Mouse (Mus musculus) intestine, embryonic 14.5 days (tissue): ENCODE data around the gene Grk3. TPM values are rescaled to one million over a fixed set of nuclear protein-coding genes. Genes with fewer than 3 reads are reported as not detected.

ENCODE experiments used
- ATAC-seq: fragments of 200-750 bp; cut with Nextera tagmentation; replicated peaks from 2 replicates; pipeline ENCODE4 v1.8.0; 2017; ENCODE audit warnings: low read depth, moderate number of reproducible peaks, moderate TSS enrichment, moderate library complexity; ENCODE audit not compliant: low FRiP score, low TSS enrichment
- DNase-seq: peaks from one replicate; pipeline ENCODE4 v3.0.0-alpha.2; 2018; ENCODE audit warnings: low spot score
- H3K27ac ChIP-seq: fragments of 300-500 bp; sonication (generic); 2 replicates; pipeline ENCODE4 v1.5.1; 2014; ENCODE audit warnings: low read depth, mild to moderate bottlenecking, control low read depth
- H3K27me3 ChIP-seq: fragments of 300-500 bp; sonication (generic); replicated peaks from 2 replicates; pipeline ENCODE4 v1.6.1; 2014; ENCODE audit warnings: low read length, control low read depth; ENCODE audit not compliant: control insufficient read depth, insufficient read depth
- H3K36me3 ChIP-seq: fragments of 300-500 bp; sonication (generic); 2 replicates; pipeline ENCODE4 v1.6.1; 2014; ENCODE audit warnings: low read length, control low read depth; ENCODE audit not compliant: control insufficient read depth, insufficient read depth
- H3K4me1 ChIP-seq: fragments of 300-500 bp; sonication (generic); replicated peaks from 2 replicates; pipeline ENCODE4 v1.6.1; 2014; ENCODE audit warnings: low read length, control low read depth, mixed read lengths; ENCODE audit not compliant: control insufficient read depth, insufficient read depth
- H3K4me2 ChIP-seq: fragments of 300-500 bp; sonication (generic); 2 replicates; pipeline ENCODE4 v1.6.1; 2014; ENCODE audit warnings: low read length
- H3K4me3 ChIP-seq: fragments of 300-500 bp; sonication (generic); 2 replicates; pipeline ENCODE4 v1.5.1; 2014; ENCODE audit warnings: low read depth, low read length, control low read depth, mixed read lengths
- H3K9ac ChIP-seq: fragments of 300-500 bp; sonication (generic); 2 replicates; pipeline ENCODE4 v1.6.1; 2014; ENCODE audit warnings: mild to moderate bottlenecking, low read length
- H3K9me3 ChIP-seq: fragments of 300-500 bp; sonication (generic); 2 replicates; pipeline ENCODE4 v1.6.1; 2016; ENCODE audit warnings: low read length, control low read depth; ENCODE audit not compliant: control insufficient read depth
- WGBS: fragments of 180-500 bp; shearing (Covaris S2); extraction: QIAGEN DNeasy Blood & Tissue Kit; methylation state at CpG from one replicate; pipeline ENCODE4 v1.1.7; 2014; 5-methylcytosine and 5-hydroxymethylcytosine counted together
- polyA plus RNA-seq: library from polyadenylated mRNA; unstranded; fragments of >200 nt; fragmentation: Nextera tagmentation; extraction: Ambion mirVana; gene quantifications from 2 replicates; pipeline ENCODE4 v1.2.1, GENCODE M21; 2014

Gene Grk3
- polyA plus RNA-seq, 1 experiment from 2014 or later: 15.7 TPM

DNA sequence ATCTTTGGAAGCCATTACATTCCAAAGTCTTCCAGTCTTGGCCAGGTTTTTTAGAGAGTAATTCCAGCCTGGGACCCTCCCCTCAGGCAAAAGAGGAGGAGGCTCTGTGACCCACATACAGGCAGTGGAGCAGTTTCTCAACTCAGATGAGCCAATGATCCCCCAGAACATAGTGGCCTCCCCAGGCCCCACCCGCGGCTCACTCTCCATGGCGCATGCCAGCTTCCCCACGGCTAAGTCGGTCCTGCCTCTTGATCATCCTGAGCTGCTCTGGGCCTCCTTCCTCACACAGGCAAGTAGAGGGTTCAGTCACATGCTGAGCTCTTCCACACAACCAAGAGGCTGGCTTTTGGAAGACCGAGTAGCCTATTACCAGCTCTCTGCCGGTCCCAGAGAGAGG, 126.9 kb downstream of the Grk3 start:
- no peaks in the 10 kb centered on the region for H3K36me3 ChIP-seq
- no peaks in the 10 kb centered on the region for H3K9me3 ChIP-seq
- WGBS: 60% methylated on average over 7 of the region's 7 CpGs
- H3K27ac ChIP-seq: no peak overlapping the region
- no peak overlapping the region for H3K4me2 ChIP-seq
- H3K9ac ChIP-seq: no peak overlapping the region
- no peak for ATAC-seq
- no peak for DNase-seq
- H3K4me1 ChIP-seq: no peaks in the 10 kb centered on the region
- H3K27me3 ChIP-seq: no peaks in the 10 kb centered on the region
- no peak overlapping the region for H3K4me3 ChIP-seq

- Histone ChIP-seq H3K9ac (no peak overlapping the region), H3K27ac (no peak overlapping the region), H3K4me3 (no peak overlapping the region), H3K27me3 (no peaks in the 10 kb centered on the region), H3K4me1 (no peaks in the 10 kb centered on the region), H3K4me2 (no peak overlapping the region), H3K9me3 (no peaks in the 10 kb centered on the region), H3K36me3 (no peaks in the 10 kb centered on the region)
- 75% methylated on average over 17 of the region's 17 CpGs for WGBS
- DNase-seq: no peak
- no peak for ATAC-seq
Measured at GRCm38 (mm10) chr5:112886687-112887491, 128.7 kb downstream of the Grk3 start.

DNA sequence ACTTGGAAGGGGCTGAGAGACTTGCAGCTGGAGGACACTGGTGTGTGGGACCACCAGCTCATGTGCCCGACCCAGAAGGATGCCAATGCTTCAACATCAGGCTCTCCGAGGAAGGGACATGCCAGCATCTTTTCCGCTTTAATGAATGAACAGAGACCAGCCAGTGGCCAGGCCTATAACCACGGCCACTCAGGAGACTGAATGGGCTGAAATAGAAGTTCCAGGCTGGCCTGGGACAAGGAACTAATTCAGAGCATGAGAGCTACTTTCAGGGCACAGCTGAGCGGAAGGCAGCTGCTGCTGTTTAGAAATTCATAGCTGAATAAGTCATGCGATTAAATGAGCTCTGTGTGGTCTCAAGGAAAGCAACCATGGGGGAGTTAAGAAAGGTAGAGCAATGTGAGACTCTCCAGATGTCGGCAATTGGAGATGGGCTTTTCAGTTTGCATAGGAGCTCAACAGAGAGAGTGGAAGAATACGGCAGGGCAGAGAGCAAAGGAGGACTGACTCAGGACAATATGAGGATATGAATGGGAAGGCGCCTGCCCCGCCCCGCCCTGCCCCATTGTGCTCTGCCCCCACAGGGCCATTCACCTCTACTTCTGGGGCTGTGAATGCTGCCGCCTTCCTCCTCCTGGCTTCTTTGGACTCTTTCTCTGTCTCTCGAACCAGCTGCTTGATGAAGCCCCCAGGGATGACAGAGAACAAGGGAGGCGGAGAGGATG, 138.0 kb downstream of the Grk3 start:
- no peaks in the 10 kb centered on the region for H3K9me3 ChIP-seq
- H3K4me2 ChIP-seq: no peak overlapping the region
- no peaks in the 10 kb centered on the region for H3K27me3 ChIP-seq
- WGBS: 57% methylated on average over 14 of the region's 14 CpGs
- H3K36me3 ChIP-seq: no peaks in the 10 kb centered on the region
- H3K27ac ChIP-seq: no peak overlapping the region
- 0 out of 2 replicates have a peak, but pooled peaks cover 3% of the 10 kb centered on the region for H3K4me1 ChIP-seq
- DNase-seq (no peak), ATAC-seq (no peak)
- no peak overlapping the region for H3K9ac ChIP-seq
- H3K4me3 ChIP-seq: no peak overlapping the region

- Histone ChIP-seq H3K4me3 (no peak overlapping the region), H3K36me3 (no peaks in the 10 kb centered on the region), H3K27me3 (no peaks in the 10 kb centered on the region), H3K4me2 (no peak overlapping the region), H3K27ac (no peak overlapping the region), H3K9ac (no peak overlapping the region), H3K4me1 (0 out of 2 replicates have a peak, but pooled peaks cover 3% of the 10 kb centered on the region), H3K9me3 (no peaks in the 10 kb centered on the region)
- ATAC-seq (no peak), DNase-seq (peak; percentile 69)
- 28% methylated on average over 4 of the region's 4 CpGs for WGBS
Measured at GRCm38 (mm10) chr5:112876846-112877390, 138.7 kb downstream of the Grk3 start.

DNA sequence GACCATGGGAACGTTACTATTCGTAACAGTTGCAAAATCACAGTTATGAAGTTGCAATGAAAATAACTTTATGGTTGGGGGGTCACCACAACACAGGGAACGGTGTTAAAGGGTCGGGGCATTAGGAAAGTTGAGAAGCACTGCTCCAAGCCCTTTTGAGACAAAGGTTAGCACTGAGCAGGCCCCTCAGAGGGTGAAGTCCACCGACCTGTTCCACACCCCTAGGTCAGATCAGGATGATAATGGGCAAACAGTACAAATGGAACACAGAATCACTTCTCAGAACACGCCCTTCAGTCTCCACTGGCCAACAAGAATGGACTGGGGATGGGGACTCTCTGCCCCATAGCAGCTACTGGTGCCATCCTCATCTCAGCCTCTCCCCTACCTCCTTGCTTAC, 142.6 kb downstream of the Grk3 start:
- DNase-seq (no peak), ATAC-seq (no peak)
- Histone ChIP-seq H3K4me2 (no peak overlapping the region), H3K4me3 (no peak overlapping the region), H3K27ac (no peak overlapping the region), H3K9me3 (no peaks in the 10 kb centered on the region), H3K36me3 (no peaks in the 10 kb centered on the region), H3K4me1 (0 out of 2 replicates have a peak, but pooled peaks cover 3% of the 10 kb centered on the region), H3K9ac (no peak overlapping the region), H3K27me3 (no peaks in the 10 kb centered on the region)
- 80% methylated on average over 6 of the region's 6 CpGs for WGBS

DNA sequence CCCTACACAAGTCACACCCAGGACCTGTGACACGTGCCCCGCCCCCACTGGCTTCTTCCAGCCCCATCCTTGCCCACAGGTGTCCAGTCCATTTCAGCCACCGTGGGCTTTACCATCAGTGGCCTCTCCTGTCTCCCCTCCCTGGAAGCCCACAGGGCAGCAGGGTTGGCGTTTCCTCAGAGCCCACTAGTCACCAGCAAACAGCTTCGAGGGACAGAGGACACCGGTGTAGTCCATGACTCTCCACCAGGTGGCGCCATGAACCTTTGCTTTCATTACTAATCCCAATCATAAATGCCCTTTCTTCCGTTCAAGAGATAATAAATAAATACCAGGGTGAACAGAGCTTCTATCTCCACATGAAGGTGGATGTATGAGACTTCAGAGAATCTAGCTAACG, 144.9 kb downstream of the Grk3 start:
- Histone ChIP-seq H3K36me3 (no peaks in the 10 kb centered on the region), H3K27me3 (no peaks in the 10 kb centered on the region), H3K4me1 (no peaks in the 10 kb centered on the region), H3K9me3 (no peaks in the 10 kb centered on the region), H3K4me3 (no peak overlapping the region), H3K27ac (no peak overlapping the region), H3K4me2 (no peak overlapping the region), H3K9ac (no peak overlapping the region)
- WGBS: 24% methylated on average over 9 of the region's 9 CpGs
- peak; percentile 89 for DNase-seq
- peak; percentile 26; the same call in 1 of the 2 replicates for ATAC-seq

DNA sequence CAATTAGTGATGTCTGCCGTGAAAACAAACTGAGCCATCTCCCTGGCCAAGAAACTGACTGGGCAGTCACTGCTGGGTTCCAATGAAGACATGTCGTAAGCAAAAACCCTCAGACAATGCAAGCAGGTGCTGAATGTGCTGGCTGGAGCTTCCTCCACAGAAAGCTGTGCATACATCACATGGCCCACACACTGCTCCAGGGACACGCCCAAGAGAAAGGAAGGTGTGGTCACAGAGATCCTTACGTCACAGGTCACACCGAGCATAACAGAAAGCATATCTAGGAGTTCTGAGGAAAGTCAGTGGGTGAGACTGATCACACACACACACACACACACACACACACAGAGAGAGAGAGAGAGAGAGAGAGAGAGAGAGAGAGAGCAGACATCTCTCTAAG, 147.0 kb downstream of the Grk3 start:
- ATAC-seq (no peak), DNase-seq (no peak)
- H3K27me3 ChIP-seq: no peaks in the 10 kb centered on the region
- H3K9ac ChIP-seq: no peak overlapping the region
- H3K4me1 ChIP-seq: no peaks in the 10 kb centered on the region
- no peaks in the 10 kb centered on the region for H3K9me3 ChIP-seq
- WGBS: 74% methylated on average over 5 of the region's 5 CpGs
- no peak overlapping the region for H3K4me3 ChIP-seq
- no peaks in the 10 kb centered on the region for H3K36me3 ChIP-seq
- no peak overlapping the region for H3K27ac ChIP-seq
- no peak overlapping the region for H3K4me2 ChIP-seq

- ATAC-seq: 0 out of 2 replicates have a peak, but pooled peaks have one; percentile 15
Measured at GRCm38 (mm10) chr5:112864719-112865367, 150.7 kb downstream of the Grk3 start.

More at GRCm38 (mm10) chr5:112864719-112865367, 150.7 kb downstream of the Grk3 start:
- Histone ChIP-seq H3K27me3 (no peaks in the 10 kb centered on the region), H3K4me2 (no peak overlapping the region), H3K27ac (no peak overlapping the region), H3K9me3 (no peaks in the 10 kb centered on the region), H3K4me1 (no peaks in the 10 kb centered on the region), H3K4me3 (no peak overlapping the region), H3K9ac (no peak overlapping the region), H3K36me3 (no peaks in the 10 kb centered on the region)
- WGBS: 48% methylated on average over 4 of the region's 4 CpGs
- peak; percentile 73 for DNase-seq
